ENCODE assay signal across 9 mouse cellular contexts in the genomic region with DNA sequence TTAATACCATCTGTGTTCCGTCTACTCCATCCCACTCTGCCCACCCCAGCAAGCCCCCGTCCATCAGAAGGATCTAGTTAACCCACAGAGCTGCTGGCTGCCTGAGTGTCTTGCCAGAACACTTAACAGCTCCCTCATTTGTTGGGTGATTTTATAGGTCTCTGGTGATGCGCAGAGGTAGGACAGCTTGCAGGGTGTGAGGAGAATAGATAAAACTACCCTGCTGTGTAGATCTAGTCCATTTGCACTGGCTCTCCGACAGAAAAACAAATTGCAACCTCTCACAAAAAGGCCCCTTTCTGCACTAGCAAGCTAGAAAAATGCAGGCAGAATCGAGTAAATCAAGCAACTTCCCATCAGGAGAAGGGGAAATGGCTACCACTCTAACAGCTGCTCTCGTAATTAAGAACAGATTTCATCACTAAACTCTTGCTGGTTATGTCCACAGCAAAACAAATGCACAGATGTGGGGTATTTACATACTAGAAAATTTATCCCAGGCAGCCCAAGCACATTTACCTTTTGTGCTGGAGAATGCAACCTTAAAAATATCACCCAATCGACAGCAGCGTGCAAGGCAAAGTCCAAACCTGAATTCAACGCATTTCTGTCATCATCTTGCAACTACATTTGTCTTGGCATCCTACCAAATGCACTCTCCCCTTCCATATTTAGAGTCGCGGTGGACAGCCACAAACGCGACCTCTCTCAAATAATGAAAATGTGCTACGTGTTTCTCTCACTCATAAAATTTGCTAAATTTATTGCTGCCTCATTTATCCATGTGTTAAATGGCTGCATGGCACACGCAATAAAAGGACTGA.
DNase-seq lines count a peak whose midpoint lies in the region; ATAC-seq lines count a peak whose summit lies in the region.
"Had no signal": no experiment of that assay in that cellular context is flagged by ENCODE, and none has a peak within 500 bp of the region (broad histone marks: within the 10 kb centered on the region; RNA-seq: fewer than 3 reads in every experiment).

No protein-coding gene starts in this region.

- H3K36me3 ChIP-seq in embryonic facial prominence, embryonic 15.5 days = no peaks in the 10 kb centered on the region
- no peaks in the 10 kb centered on the region for H3K36me3 ChIP-seq in hindbrain, embryonic 16.5 days (ENCODE audit: control insufficient read depth, insufficient read depth, low read length)
- H3K36me3 ChIP-seq in midbrain, embryonic 16.5 days (ENCODE audit: control insufficient read depth, insufficient read depth, low read length) = no peaks in the 10 kb centered on the region

- no peaks in the 10 kb centered on the region for H3K27me3 ChIP-seq in embryonic facial prominence, embryonic 15.5 days
- H3K27me3 ChIP-seq in hindbrain, embryonic 16.5 days (replicated peaks; ENCODE audit: control insufficient read depth, insufficient read depth, low read length) = no peaks in the 10 kb centered on the region
- no peaks in the 10 kb centered on the region for H3K27me3 ChIP-seq in midbrain, embryonic 16.5 days (ENCODE audit: control insufficient read depth, insufficient read depth, low read depth, low read length)

- peak overlapping the region; percentile 82 for H3K27ac ChIP-seq in embryonic facial prominence, embryonic 15.5 days (replicated peaks)
- H3K27ac ChIP-seq in hindbrain, embryonic 16.5 days (ENCODE audit: low read depth, low read length) = peak overlapping the region; percentile 68
- H3K27ac ChIP-seq in midbrain, embryonic 16.5 days (ENCODE audit: low read length) = peak overlapping the region; percentile 63
- H3K27ac ChIP-seq: macrophage had no signal

- DNase-seq in left cerebral cortex, postnatal 25 days (ENCODE audit: low spot score in 2 of 2) = peak; percentile 8 to 21
- no peak for DNase-seq in left cerebral cortex, postnatal 10 days (ENCODE audit: extremely low spot score in 1 of 2, low spot score in 2 of 2)
- DNase-seq in left cerebral cortex, postnatal 14 days (ENCODE audit: low spot score in 2 of 2) = no peak
- DNase-seq in retina, postnatal 1 day = no peak
- DNase-seq in ovary, postnatal 36 days (ENCODE audit: low spot score) = no peak

- no peak overlapping the region for H3K9ac ChIP-seq in embryonic facial prominence, embryonic 15.5 days
- H3K9ac ChIP-seq in hindbrain, embryonic 16.5 days (ENCODE audit: low read depth, low read length) = no peak overlapping the region; the same call in 1 of the 2 replicates
- H3K9ac ChIP-seq in midbrain, embryonic 16.5 days (ENCODE audit: low read depth, low read length) = 0 out of 2 replicates have a peak overlapping the region, but pooled peaks have one; percentile 6

- peak overlapping the region; percentile 27 for H3K4me2 ChIP-seq in embryonic facial prominence, embryonic 15.5 days (replicated peaks)
- peak overlapping the region; percentile 7 for H3K4me2 ChIP-seq in hindbrain, embryonic 16.5 days (ENCODE audit: low read length)
- H3K4me2 ChIP-seq in midbrain, embryonic 16.5 days (ENCODE audit: low read length) = no peak overlapping the region

- intact Hi-C loops in left cerebral cortex, postnatal 25 days (cut with DNase I) = loop anchor here (5.0 to 10.0 kb wide), 2 partner anchors 75 to 328 kb away; no protein-coding TSS in a partner anchor
- intact Hi-C loops in left cerebral cortex, postnatal 10 days (cut with DNase I) = no loop called here
- intact Hi-C loops in left cerebral cortex, postnatal 14 days (cut with DNase I) = no loop called here

- no peaks in the 10 kb centered on the region for H3K9me3 ChIP-seq in embryonic facial prominence, embryonic 15.5 days (replicated peaks)
- no peaks in the 10 kb centered on the region for H3K9me3 ChIP-seq in hindbrain, embryonic 16.5 days (ENCODE audit: control insufficient read depth, low read length)
- no peaks in the 10 kb centered on the region for H3K9me3 ChIP-seq in midbrain, embryonic 16.5 days (replicated peaks; ENCODE audit: control insufficient read depth, low read length, poor library complexity, severe bottlenecking)

- ATAC-seq in embryonic facial prominence, embryonic 15.5 days (ENCODE audit: insufficient number of reproducible peaks, low FRiP score, low TSS enrichment, low read depth) = peak; percentile 69
- peak; percentile 60 for ATAC-seq in hindbrain, embryonic 16.5 days
- ATAC-seq in midbrain, embryonic 16.5 days = no peak

- no peak overlapping the region; the same call in 1 of the 2 replicates for H3K4me3 ChIP-seq in embryonic facial prominence, embryonic 15.5 days (replicated peaks)
- H3K4me3 ChIP-seq in hindbrain, embryonic 16.5 days (ENCODE audit: low read length) = no peak overlapping the region
- no peak overlapping the region for H3K4me3 ChIP-seq in midbrain, embryonic 16.5 days (ENCODE audit: low read depth, low read length)

- 28% methylated on average over 15 of the region's 15 CpGs for WGBS in embryonic facial prominence, embryonic 15.5 days
- WGBS in hindbrain, embryonic 16.5 days = 28% methylated on average over 15 of the region's 15 CpGs
- WGBS in midbrain, embryonic 16.5 days = 54% methylated on average over 15 of the region's 15 CpGs

- H3K4me1 ChIP-seq in embryonic facial prominence, embryonic 15.5 days = peaks cover 24% of the 10 kb centered on the region
- peaks cover 25% of the 10 kb centered on the region for H3K4me1 ChIP-seq in hindbrain, embryonic 16.5 days (ENCODE audit: control insufficient read depth, insufficient read depth, low read depth, low read length)
- H3K4me1 ChIP-seq in midbrain, embryonic 16.5 days (ENCODE audit: control insufficient read depth, insufficient read depth, low read length) = peaks cover 20% of the 10 kb centered on the region

Comparison
In these comparisons a context has a peak if more than half of its experiments do, and no peak if none do; other contexts are left out.
1. DNase-seq: peak in left cerebral cortex, postnatal 25 days (2 of 2); none in left cerebral cortex, postnatal 10 days (0 of 2), left cerebral cortex, postnatal 14 days (0 of 2), retina, postnatal 1 day (single experiment) and ovary, postnatal 36 days (single experiment).
2. Peak in every context shown above with its lines, with median percentiles within 50 percentile points of each other: H3K27ac ChIP-seq.